Mouse (Mus musculus): ENCODE results near the gene Chac1.

Gene Chac1

DNA sequence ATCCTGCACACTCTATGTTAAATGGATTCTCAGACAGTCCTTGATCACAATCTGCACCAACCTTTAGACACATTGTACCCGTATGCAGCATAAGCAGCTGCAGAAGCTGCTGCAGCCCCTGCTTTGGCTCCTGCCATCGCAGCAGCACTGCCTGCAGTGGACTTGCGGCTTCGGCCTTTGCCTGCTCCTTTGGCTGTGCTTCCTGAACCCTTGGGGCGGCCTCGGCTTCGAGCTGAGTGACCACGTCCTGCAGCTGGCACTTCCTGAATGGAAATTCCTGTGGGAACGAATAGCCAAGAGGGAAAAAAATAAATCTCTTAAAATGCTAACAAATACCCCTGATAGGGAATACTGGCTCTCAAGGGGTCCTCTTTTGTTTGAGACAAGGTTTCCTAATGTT lies 26.3 kb downstream of the Chac1 start:
- DNase-seq (ENCODE audit: low read depth, low spot score): no peak

- no peak for DNase-seq (ENCODE audit: low read depth, low spot score)
Measured at GRCm38 (mm10) chr2:119377826-119378225, 26.8 kb downstream of the Chac1 start.

DNA sequence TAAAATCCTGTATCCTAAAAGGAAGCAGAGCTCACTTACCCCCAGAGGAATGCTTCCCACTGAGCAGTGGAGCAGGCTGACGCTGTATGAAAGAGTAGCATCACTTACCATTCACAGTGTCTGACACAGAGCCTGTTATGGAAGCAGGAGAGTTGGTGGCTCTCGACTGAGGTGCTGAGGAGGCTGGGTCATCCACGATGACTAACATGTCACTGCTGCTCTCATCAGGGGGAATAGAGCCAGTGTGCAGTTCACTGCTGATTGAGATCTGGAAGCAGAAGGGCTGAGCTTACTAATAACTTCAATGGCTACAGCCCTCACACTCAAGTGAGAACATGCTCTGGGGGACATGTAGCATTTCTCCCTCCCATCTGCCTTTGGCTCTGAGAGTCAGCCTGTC lies 28.4 kb downstream of the Chac1 start:
- DNase-seq (ENCODE audit: low read depth, low spot score): no peak

DNA sequence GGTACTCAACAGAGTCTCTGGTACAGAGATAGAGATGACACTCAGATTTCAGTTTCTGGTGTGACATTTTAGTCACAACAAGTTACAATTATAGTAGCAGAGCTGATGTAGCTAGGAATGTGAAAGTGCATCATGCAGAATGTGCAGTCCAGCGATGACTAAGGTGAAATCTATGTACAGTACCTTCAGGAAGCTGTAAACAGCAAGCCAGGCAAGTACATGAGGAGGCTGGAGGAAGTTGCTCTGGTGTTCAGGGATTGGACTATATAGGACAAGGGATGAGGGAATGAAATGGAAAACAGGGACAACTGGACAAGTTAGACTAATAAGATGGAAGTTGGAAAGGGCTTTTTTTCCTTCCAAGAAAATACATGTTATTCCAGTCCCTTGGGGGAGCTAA lies 37.2 kb downstream of the Chac1 start:
- DNase-seq (ENCODE audit: low read depth, low spot score): no peak

DNA sequence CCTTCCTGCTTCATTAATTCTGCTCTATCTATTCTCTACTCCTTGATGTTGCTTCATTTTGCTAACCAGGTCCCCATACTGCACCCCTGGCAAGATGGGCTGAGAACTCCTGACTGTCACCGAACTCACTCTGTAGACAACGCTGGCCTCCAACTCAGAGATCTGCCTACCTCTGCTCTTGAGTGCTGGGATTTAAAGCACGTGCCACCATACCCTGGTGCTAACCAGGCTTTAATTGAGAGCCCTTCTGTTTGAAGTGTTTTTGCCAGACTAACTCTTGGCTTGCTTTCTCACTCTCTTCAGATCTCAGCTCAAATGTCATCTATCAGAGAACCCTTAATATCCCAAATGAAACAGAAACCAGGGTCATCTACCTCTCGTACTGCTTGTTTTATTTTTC lies 39.0 kb downstream of the Chac1 start:
- DNase-seq (ENCODE audit: low read depth, low spot score): no peak

DNA sequence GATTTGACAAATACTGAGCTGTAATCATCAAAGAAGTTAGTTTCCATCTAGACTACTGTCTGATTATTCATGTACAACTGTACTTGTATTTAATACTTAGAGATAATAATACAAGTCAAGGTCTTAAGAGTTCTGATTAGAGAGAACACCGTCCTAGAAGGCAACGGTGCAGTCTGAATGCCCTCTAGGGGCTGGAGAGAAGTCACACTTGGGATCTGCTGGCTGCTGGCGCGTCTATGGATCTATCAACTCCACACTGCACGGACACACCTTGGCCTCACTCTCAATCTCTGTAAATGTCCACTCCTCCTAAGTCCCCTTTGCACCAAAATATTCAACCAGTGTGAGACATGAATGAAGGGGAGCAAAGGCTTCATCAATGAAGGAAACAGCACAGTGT lies 47.2 kb downstream of the Chac1 start:
- DNase-seq (ENCODE audit: low read depth, low spot score): no peak

GRCm38 (mm10) chr2:119398665-119399064 lies 47.6 kb downstream of the Chac1 start:
- DNase-seq (ENCODE audit: low read depth, low spot score): no peak

- no peak for DNase-seq (ENCODE audit: low read depth, low spot score)
Measured at GRCm38 (mm10) chr2:119399313-119399712, 48.3 kb downstream of the Chac1 start.

Measured in mesoderm, embryonic 11.5 days (tissue).